Mouse (Mus musculus): Measurements from ENCODE around the gene Tstd1. TPM values are rescaled to one million over a fixed set of nuclear protein-coding genes. Genes with fewer than 3 reads are reported as not detected.

Tstd1 gene
- polyA plus RNA-seq, 1 experiment = 52.0 TPM

DNA sequence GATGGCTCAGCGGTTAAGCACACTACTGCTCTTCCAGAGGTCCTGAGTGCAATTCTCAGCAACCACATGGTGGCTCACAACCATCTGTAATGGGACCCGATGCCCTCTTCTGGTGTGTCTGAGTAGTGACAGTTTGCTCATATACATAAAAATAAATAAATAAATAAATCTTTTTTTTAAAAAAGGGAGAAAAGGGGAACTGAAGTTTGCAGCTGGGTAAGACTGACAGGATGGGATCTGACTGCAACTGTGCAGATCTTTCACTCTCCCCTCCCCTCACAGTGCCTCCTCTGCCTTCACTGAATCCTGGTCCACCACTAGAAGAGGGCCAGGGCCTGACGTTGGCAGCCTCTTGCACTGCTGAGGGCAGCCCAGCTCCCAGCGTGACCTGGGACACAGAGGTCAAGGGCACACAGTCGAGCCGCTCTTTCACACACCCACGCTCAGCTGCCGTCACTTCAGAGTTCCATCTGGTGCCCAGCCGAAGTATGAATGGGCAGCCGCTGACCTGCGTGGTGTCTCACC lies 36.5 kb upstream of the Tstd1 start:
- Histone ChIP-seq H3K27me3 (ENCODE audit: control insufficient read depth, insufficient read depth, low read length) (0 out of 2 replicates have a peak, but pooled peaks cover 4% of the 10 kb centered on the region), H3K36me3 (ENCODE audit: control insufficient read depth, insufficient read depth, low read length) (no peaks in the 10 kb centered on the region), H3K4me1 (ENCODE audit: control insufficient read depth, insufficient read depth, insufficient read length, low read length) (peaks cover 9% of the 10 kb centered on the region), H3K27ac (ENCODE audit: insufficient read depth, low read depth, low read length) (no peak overlapping the region), H3K4me3 (ENCODE audit: low read depth, low read length) (no peak overlapping the region)
- no peak for TF ChIP-seq POLR2A (IDR thresholded peaks at IDR 0.05; ENCODE audit: low read depth, low read length)
- TF ChIP-seq CTCF (IDR thresholded peaks at IDR 0.05; ENCODE audit: extremely low read depth, insufficient read length, insufficient replicate concordance, low read depth, low read length) = no peak
- 86% methylated on average over 11 of the region's 11 CpGs for WGBS

DNA sequence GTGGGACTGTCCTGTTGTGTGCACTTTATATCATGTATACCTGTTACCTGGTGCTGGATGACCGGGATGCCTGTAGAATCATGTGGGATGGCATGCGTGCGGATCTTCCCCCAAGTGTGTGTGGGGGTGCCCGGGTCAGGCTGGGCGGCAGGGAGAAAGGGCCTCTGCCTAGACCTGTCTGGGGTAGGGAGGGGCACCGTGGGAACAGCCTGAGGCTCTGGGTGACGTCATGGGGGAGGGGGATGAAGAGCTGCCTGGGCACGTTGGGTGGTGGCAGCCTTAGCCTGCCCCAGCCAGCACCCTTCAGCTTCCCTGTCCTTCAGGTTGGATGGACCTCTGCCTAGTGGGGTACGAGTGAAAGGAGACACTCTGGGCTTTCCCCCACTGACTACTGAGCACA lies 34.3 kb upstream of the Tstd1 start:
- no peak for TF ChIP-seq POLR2A (IDR thresholded peaks at IDR 0.05; ENCODE audit: low read depth, low read length)
- TF ChIP-seq CTCF (IDR thresholded peaks at IDR 0.05; ENCODE audit: extremely low read depth, insufficient read length, insufficient replicate concordance, low read depth, low read length) = no peak
- Histone ChIP-seq H3K36me3 (ENCODE audit: control insufficient read depth, insufficient read depth, low read length) (no peaks in the 10 kb centered on the region), H3K4me1 (ENCODE audit: control insufficient read depth, insufficient read depth, insufficient read length, low read length) (peaks cover 9% of the 10 kb centered on the region), H3K27me3 (ENCODE audit: control insufficient read depth, insufficient read depth, low read length) (0 out of 2 replicates have a peak, but pooled peaks cover 4% of the 10 kb centered on the region), H3K4me3 (ENCODE audit: low read depth, low read length) (no peak overlapping the region), H3K27ac (ENCODE audit: insufficient read depth, low read depth, low read length) (no peak overlapping the region)
- WGBS = 68% methylated on average over 9 of the region's 9 CpGs

DNA sequence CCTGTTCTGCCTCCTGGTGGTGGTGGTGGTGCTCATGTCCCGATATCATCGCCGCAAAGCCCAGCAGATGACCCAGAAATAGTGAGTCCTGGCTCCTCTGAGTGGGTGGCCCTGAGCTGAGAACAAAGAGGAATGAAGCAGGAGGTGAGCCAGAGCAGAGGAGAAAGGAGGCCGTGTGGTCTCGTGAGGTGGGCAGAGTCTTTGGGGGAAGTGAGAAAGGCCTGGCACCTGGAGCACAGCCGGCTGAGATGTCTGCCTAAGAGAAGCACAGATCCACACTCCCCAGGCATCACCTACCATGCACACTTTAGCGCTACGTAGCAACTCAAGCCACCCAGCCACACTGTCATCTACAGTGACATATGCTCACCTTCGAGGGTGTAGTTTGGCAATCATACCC lies 33.5 kb upstream of the Tstd1 start:
- no peak for TF ChIP-seq POLR2A (IDR thresholded peaks at IDR 0.05; ENCODE audit: low read depth, low read length)
- TF ChIP-seq CTCF (IDR thresholded peaks at IDR 0.05; ENCODE audit: extremely low read depth, insufficient read length, insufficient replicate concordance, low read depth, low read length) = no peak
- WGBS = 74% methylated on average over 9 of the region's 9 CpGs
- H3K4me3 ChIP-seq (ENCODE audit: low read depth, low read length) = no peak overlapping the region
- no peaks in the 10 kb centered on the region for H3K36me3 ChIP-seq (ENCODE audit: control insufficient read depth, insufficient read depth, low read length)
- H3K4me1 ChIP-seq (ENCODE audit: control insufficient read depth, insufficient read depth, insufficient read length, low read length) = peaks cover 6% of the 10 kb centered on the region
- no peak overlapping the region for H3K27ac ChIP-seq (ENCODE audit: insufficient read depth, low read depth, low read length)
- H3K27me3 ChIP-seq (ENCODE audit: control insufficient read depth, insufficient read depth, low read length) = 0 out of 2 replicates have a peak, but pooled peaks cover 4% of the 10 kb centered on the region

DNA sequence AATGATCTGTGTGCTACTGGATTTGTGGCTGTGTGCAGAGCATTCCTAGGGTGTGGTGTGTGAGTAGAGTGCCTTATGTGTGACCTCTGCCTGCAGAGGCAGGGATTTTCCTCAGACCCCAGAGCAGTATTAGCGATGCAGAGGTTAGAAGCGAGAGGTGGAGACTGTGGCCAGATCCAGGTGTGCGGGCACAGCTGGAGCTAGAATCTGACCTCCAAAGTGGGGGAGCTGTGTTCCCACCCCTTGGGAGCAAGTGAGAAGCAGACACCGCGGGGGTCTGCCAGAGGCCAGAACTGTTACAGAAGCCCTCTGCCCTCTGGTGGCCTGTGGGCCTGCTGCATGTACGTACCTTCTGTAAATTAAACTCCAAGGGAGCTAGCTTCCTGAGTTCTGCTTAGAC lies 31.6 kb upstream of the Tstd1 start:
- no peaks in the 10 kb centered on the region for H3K27me3 ChIP-seq (ENCODE audit: control insufficient read depth, insufficient read depth, low read length)
- WGBS = 77% methylated on average over 6 of the region's 6 CpGs
- H3K27ac ChIP-seq (ENCODE audit: insufficient read depth, low read depth, low read length) = no peak overlapping the region
- no peak overlapping the region for H3K4me3 ChIP-seq (ENCODE audit: low read depth, low read length)
- no peaks in the 10 kb centered on the region for H3K36me3 ChIP-seq (ENCODE audit: control insufficient read depth, insufficient read depth, low read length)
- H3K4me1 ChIP-seq (ENCODE audit: control insufficient read depth, insufficient read depth, insufficient read length, low read length) = peaks cover 5% of the 10 kb centered on the region; the same call in 1 of the 2 replicates
- TF ChIP-seq CTCF (IDR thresholded peaks at IDR 0.05; ENCODE audit: extremely low read depth, insufficient read length, insufficient replicate concordance, low read depth, low read length) (peak; percentile 23; the same call in 1 of the 2 replicates), POLR2A (IDR thresholded peaks at IDR 0.05; ENCODE audit: low read depth, low read length) (no peak)

DNA sequence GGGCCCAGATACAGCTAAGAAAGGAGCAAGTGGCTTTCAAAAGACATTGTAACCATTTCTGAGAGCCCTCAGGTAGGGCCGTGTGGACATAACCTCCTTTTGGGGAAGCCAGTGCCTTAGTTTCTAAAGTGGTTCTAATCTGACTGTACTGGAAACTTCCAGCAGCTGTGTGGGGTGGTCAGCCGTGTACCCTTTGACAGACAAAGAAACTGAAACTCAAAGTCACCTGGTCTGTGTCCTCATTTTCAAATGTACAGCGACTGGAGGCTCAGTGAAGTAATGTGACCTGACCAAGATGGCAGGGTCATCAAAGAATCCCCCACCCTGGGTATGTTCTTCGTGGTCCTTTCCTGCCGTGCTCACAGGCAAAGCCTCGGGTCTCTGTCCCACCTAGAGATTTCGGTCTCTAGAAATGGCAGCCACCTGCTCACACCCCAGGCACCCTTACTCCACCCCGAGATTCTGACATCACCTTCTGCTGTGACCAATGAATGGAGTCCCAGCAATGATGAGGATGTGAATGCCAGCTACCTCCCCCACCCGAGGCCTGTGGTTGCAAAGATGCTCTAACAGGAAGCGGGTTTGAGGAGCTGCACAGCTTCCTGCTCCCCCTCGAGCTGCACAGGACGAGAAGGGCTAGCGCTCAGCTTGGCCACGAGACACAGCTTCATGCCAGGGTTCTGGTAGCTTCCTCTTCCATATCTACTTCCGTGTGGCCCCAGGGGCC lies 30.1 kb upstream of the Tstd1 start, which contains the start of gene Arhgap30:
Arhgap30 (plus strand) TSS at position 579 of the 727 bp plus-strand sequence.
- H3K27me3 ChIP-seq (ENCODE audit: control insufficient read depth, insufficient read depth, low read length) = no peaks in the 10 kb centered on the region
- H3K36me3 ChIP-seq (ENCODE audit: control insufficient read depth, insufficient read depth, low read length) = no peaks in the 10 kb centered on the region
- 0 out of 2 replicates have a peak, but pooled peaks cover 2% of the 10 kb centered on the region for H3K4me1 ChIP-seq (ENCODE audit: control insufficient read depth, insufficient read depth, insufficient read length, low read length)
- H3K4me3 ChIP-seq (ENCODE audit: low read depth, low read length) = peak within 1 kb of the TSS; percentile 73
- peak; percentile 29; the same call in 1 of the 2 replicates for TF ChIP-seq POLR2A (IDR thresholded peaks at IDR 0.05; ENCODE audit: low read depth, low read length)
- no peak for TF ChIP-seq CTCF (IDR thresholded peaks at IDR 0.05; ENCODE audit: extremely low read depth, insufficient read length, insufficient replicate concordance, low read depth, low read length)
- WGBS = 68% methylated on average over 15 of the region's 15 CpGs
- peak within 1 kb of the TSS; percentile 87 for H3K27ac ChIP-seq (ENCODE audit: insufficient read depth, low read depth, low read length)

DNA sequence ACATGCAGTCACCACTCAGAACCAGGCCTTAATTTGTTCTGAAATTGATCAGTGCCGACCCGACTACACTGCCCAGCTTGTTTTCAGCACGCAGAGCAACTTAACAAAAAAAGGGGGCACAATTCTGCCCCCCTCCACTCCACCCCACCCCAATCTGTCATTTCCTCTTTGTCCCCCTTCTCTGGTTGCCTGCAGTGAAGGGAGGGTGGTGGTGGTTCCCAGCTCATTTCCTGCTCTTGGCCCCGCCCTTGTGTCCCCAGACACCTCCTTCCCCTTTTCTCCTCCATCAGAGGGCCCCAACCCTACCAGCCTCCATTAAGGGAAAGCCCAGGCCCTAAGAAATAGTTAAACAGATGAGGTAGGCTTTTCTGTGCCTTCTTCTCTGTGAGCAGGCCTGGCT lies 28.6 kb upstream of the Tstd1 start:
- Histone ChIP-seq H3K4me1 (ENCODE audit: control insufficient read depth, insufficient read depth, insufficient read length, low read length) (0 out of 2 replicates have a peak, but pooled peaks cover 2% of the 10 kb centered on the region), H3K27me3 (ENCODE audit: control insufficient read depth, insufficient read depth, low read length) (no peaks in the 10 kb centered on the region), H3K27ac (ENCODE audit: insufficient read depth, low read depth, low read length) (peak overlapping the region; percentile 87), H3K36me3 (ENCODE audit: control insufficient read depth, insufficient read depth, low read length) (no peaks in the 10 kb centered on the region), H3K4me3 (ENCODE audit: low read depth, low read length) (peak overlapping the region; percentile 73)
- 70% methylated on average over 4 of the region's 4 CpGs for WGBS
- no peak for TF ChIP-seq CTCF (IDR thresholded peaks at IDR 0.05; ENCODE audit: extremely low read depth, insufficient read length, insufficient replicate concordance, low read depth, low read length)
- TF ChIP-seq POLR2A (IDR thresholded peaks at IDR 0.05; ENCODE audit: low read depth, low read length) = no peak

DNA sequence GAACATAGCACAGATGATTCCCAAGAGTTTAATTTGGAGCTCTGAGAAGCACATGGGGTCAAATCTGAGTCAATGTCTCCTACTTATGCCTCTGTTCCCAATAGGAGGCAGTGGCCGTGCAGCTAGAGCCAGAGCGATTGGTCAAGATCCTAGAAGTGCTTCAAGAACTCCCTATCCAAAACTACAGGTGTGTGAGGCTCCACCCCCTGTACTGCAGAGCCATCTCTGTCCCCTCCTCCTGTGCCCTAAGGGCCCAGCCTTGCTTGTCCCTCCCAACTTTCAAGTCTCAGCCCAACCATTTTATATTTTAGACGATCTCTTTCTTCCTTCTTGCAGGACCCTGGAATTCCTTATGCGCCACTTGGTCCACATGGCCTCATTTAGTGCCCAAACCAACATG lies 16.9 kb upstream of the Tstd1 start:
- H3K27me3 ChIP-seq (ENCODE audit: control insufficient read depth, insufficient read depth, low read length) = no peaks in the 10 kb centered on the region
- H3K4me1 ChIP-seq (ENCODE audit: control insufficient read depth, insufficient read depth, insufficient read length, low read length) = no peaks in the 10 kb centered on the region
- TF ChIP-seq CTCF (IDR thresholded peaks at IDR 0.05; ENCODE audit: extremely low read depth, insufficient read length, insufficient replicate concordance, low read depth, low read length) (no peak), POLR2A (IDR thresholded peaks at IDR 0.05; ENCODE audit: low read depth, low read length) (no peak)
- H3K36me3 ChIP-seq (ENCODE audit: control insufficient read depth, insufficient read depth, low read length) = no peaks in the 10 kb centered on the region; the same call in 1 of the 2 replicates
- no peak overlapping the region for H3K27ac ChIP-seq (ENCODE audit: insufficient read depth, low read depth, low read length)
- 80% methylated on average over 4 of the region's 4 CpGs for WGBS
- no peak overlapping the region for H3K4me3 ChIP-seq (ENCODE audit: low read depth, low read length)

Measured in small intestine, adult 2 months (tissue).